Mouse (Mus musculus) liver, embryonic 14.5 days (tissue): ENCODE measurements around the gene Dnm2.

Source experiments
- CTCF ChIP-seq: IDR thresholded peaks from 2 replicates; pipeline ENCODE4 v1.5.1; 2016; ENCODE audit warnings: antibody characterized with exemption, low read depth, control low read depth
- EP300 ChIP-seq: IDR thresholded peaks from 2 replicates; pipeline ENCODE4 v1.6.1; 2016; ENCODE audit warnings: antibody characterized with exemption, low read depth

DNA sequence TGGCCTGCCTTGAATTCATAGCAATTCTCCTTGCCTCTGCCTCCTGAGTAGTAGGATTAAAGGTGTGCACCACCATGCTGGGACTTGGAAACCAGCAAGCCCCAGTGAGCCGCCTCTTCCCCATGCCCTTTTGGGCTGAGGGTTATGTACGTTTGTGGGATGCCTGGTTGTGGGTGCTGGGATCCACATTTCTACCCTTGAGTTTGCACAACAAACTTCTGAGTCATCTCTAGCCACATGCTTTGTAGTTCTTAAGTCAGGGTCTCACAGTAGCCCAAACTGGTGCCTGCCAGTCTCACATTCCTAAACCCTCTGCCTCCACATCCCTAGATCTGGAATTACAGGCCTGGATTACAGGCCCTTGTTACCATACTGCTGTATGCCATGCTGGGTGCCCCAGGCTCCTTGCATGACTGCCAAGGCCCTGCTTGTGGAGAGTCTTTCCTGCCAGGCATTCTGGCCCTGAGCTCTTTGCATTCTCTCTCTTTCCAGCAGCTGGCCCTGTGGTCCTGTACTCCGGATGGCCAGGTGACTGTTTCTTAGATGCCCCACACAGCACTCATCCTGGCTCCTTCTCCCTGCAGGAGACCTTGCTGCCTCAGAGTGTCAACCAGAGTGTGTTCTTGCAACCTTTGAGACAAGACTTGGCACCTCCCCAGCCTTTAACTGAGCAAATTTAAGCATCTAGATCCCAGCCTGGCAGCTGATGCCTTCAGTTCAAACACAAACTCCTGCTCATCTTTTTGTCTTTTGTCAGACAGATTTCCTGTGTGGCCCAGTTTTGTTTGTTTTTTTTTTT, 39.3 kb downstream of the Dnm2 start:
- TF ChIP-seq CTCF, result no peak
- no peak for TF ChIP-seq EP300
